Comparison of ENCODE assay signal across 31 mouse cellular contexts in the genomic region with DNA sequence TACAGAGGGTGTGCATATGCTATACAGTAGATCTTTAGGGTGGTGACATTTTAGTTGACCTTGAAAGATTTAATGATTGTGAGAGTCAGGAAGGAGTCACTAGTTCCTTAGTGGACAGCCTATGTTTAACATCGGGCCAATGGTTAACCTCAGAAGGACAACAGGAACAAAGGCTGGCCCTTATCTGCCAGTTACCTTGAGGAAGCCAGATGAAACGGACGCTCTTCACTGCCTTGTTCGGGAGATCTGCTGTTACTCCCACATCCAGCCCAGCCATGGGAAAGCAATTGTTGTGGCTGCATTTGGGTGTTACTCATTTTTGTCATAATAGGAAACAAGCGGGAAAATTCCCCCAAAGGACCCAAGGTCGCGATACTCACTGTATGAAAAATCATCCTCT. TPM values are rescaled to one million over a fixed set of nuclear protein-coding genes. Genes with fewer than 3 reads are reported as not detected.
"Had no signal": no experiment of that assay in that cellular context is flagged by ENCODE, and none has a peak within 500 bp of the region (broad histone marks: within the 10 kb centered on the region; RNA-seq: fewer than 3 reads in every experiment).

No protein-coding gene starts in this region.

- H3K9me3 ChIP-seq: heart, embryonic 13.5 days; heart, embryonic 15.5 days; hindbrain, embryonic 10.5 days; hindbrain, embryonic 12.5 days; intestine, embryonic 15.5 days; limb, embryonic 10.5 days; limb, embryonic 12.5 days; liver, embryonic 12.5 days had no signal

- H3K36me3 ChIP-seq: heart, embryonic 13.5 days; heart, embryonic 15.5 days; hindbrain, embryonic 10.5 days; hindbrain, embryonic 12.5 days; intestine, embryonic 15.5 days; limb, embryonic 10.5 days; limb, embryonic 12.5 days; liver, embryonic 12.5 days had no signal

- ATAC-seq: hindbrain, embryonic 16.5 days; inflammation-experienced regulatory T-cells, adult 6 months; intestine, embryonic 15.5 days; intestine, postnatal 0 days; liver, embryonic 12.5 days had no signal

- DNase-seq: gastrocnemius, adult 2 months; gastrocnemius, postnatal 10 days; gastrocnemius, postnatal 25 days; heart, postnatal 4 days; kidney, adult 18-20 months; kidney, adult 8-10 months; kidney, postnatal 10 days; kidney, postnatal 25 days; kidney, postnatal 4 days had no signal

- H3K4me3 ChIP-seq: gastrocnemius, adult 2 months; heart, embryonic 13.5 days; heart, embryonic 15.5 days; hindbrain, embryonic 10.5 days; hindbrain, embryonic 12.5 days; intestine, embryonic 15.5 days; layer of hippocampus, adult 2 months; left cerebral cortex, adult 2 months; limb, embryonic 10.5 days; limb, embryonic 12.5 days; liver, embryonic 12.5 days had no signal

- H3K9ac ChIP-seq: heart, embryonic 13.5 days; heart, embryonic 15.5 days; hindbrain, embryonic 12.5 days; hindbrain, embryonic 14.5 days; intestine, embryonic 15.5 days; limb, embryonic 12.5 days; liver, embryonic 12.5 days; liver, embryonic 14.5 days had no signal

- H3K27me3 ChIP-seq: heart, embryonic 13.5 days; heart, embryonic 15.5 days; hindbrain, embryonic 12.5 days; intestine, embryonic 15.5 days; limb, embryonic 12.5 days; liver, embryonic 12.5 days had no signal

- H3K27ac ChIP-seq: gastrocnemius, adult 2 months; heart, embryonic 13.5 days; heart, embryonic 15.5 days; hindbrain, embryonic 10.5 days; hindbrain, embryonic 12.5 days; hindbrain, embryonic 14.5 days; intestine, embryonic 15.5 days; layer of hippocampus, adult 2 months; left cerebral cortex, adult 2 months; limb, embryonic 10.5 days; limb, embryonic 12.5 days; liver, embryonic 12.5 days; liver, embryonic 14.5 days had no signal

- H3K4me2 ChIP-seq: heart, embryonic 11.5 days; heart, embryonic 13.5 days; heart, embryonic 15.5 days; hindbrain, embryonic 12.5 days; hindbrain, embryonic 14.5 days; intestine, embryonic 15.5 days; limb, embryonic 12.5 days; liver, embryonic 12.5 days had no signal

RNA-seq across cellular contexts. Expression of gene Cxcl9, which starts 14.1 kb away (rescaled TPM):
- total RNA-seq: layer of hippocampus, adult 2 months; layer of hippocampus, postnatal 10 days; layer of hippocampus, postnatal 25 days; left cerebral cortex, adult 2 months; left cerebral cortex, postnatal 14 days; left cerebral cortex, postnatal 36 days had no signal
- polyA plus RNA-seq: heart, embryonic 11.5 days; heart, embryonic 13.5 days; heart, embryonic 15.5 days; hindbrain, embryonic 10.5 days; hindbrain, embryonic 12.5 days; hindbrain, embryonic 14.5 days; hindbrain, embryonic 16.5 days; intestine, embryonic 15.5 days; kidney, embryonic 14.5 days; kidney, embryonic 16.5 days; limb, embryonic 10.5 days; limb, embryonic 12.5 days; liver, embryonic 12.5 days had no signal

RNA-seq across cellular contexts. Expression of gene Cxcl10, which starts 34.9 kb away (rescaled TPM):
- total RNA-seq: gastrocnemius, adult 2 months; gastrocnemius, postnatal 25 days; layer of hippocampus, adult 2 months; layer of hippocampus, postnatal 10 days; layer of hippocampus, postnatal 25 days; left cerebral cortex, adult 2 months; left cerebral cortex, postnatal 14 days had no signal
